Mouse (Mus musculus): ENCODE results near the gene Mob3a. TPM values are rescaled to one million over a fixed set of nuclear protein-coding genes. Genes with fewer than 3 reads are reported as not detected.

Mob3a gene
- polyA plus RNA-seq, 1 experiment from 2014 or later, result 54.7 TPM

- no peaks in the 10 kb centered on the region for H3K27me3 ChIP-seq (replicated peaks; ENCODE audit: low read depth, poor library complexity, severe bottlenecking)
- no peaks in the 10 kb centered on the region for H3K9me3 ChIP-seq
- peak overlapping the region; percentile 71; the same call in 1 of the 2 replicates for H3K27ac ChIP-seq (replicated peaks)
- peak; percentile 56 for DNase-seq (ENCODE audit: low spot score)
- H3K36me3 ChIP-seq (replicated peaks), result peaks cover 49% of the 10 kb centered on the region
- H3K4me3 ChIP-seq, result peak overlapping the region; percentile 37
- H3K4me1 ChIP-seq, result peaks cover 45% of the 10 kb centered on the region
- WGBS, result 14% methylated on average over 10 of the region's 10 CpGs
Observed at GRCm38 (mm10) chr10:80665016-80665380, 36.8 kb downstream of the Mob3a start.

GRCm38 (mm10) chr10:80664197-80665015, 37.4 kb downstream of the Mob3a start:
- peaks cover 43% of the 10 kb centered on the region for H3K36me3 ChIP-seq (replicated peaks)
- no peaks in the 10 kb centered on the region for H3K9me3 ChIP-seq
- H3K27me3 ChIP-seq (replicated peaks; ENCODE audit: low read depth, poor library complexity, severe bottlenecking), result no peaks in the 10 kb centered on the region
- H3K4me3 ChIP-seq, result peak overlapping the region; percentile 37
- H3K4me1 ChIP-seq, result peaks cover 45% of the 10 kb centered on the region
- peak overlapping the region; percentile 71 for H3K27ac ChIP-seq (replicated peaks)
- DNase-seq (ENCODE audit: low spot score), result peak; percentile 38
- WGBS, result 43% methylated on average over 16 of the region's 16 CpGs

GRCm38 (mm10) chr10:80663485-80664196, 38.1 kb downstream of the Mob3a start:
- H3K27me3 ChIP-seq (replicated peaks; ENCODE audit: low read depth, poor library complexity, severe bottlenecking), result no peaks in the 10 kb centered on the region
- H3K4me3 ChIP-seq, result no peak overlapping the region
- peaks cover 35% of the 10 kb centered on the region for H3K36me3 ChIP-seq (replicated peaks)
- no peak for DNase-seq (ENCODE audit: low spot score)
- H3K9me3 ChIP-seq, result no peaks in the 10 kb centered on the region
- WGBS, result 64% methylated on average over 5 of the region's 5 CpGs
- H3K27ac ChIP-seq (replicated peaks), result peak overlapping the region; percentile 71
- H3K4me1 ChIP-seq, result peaks cover 50% of the 10 kb centered on the region

DNA sequence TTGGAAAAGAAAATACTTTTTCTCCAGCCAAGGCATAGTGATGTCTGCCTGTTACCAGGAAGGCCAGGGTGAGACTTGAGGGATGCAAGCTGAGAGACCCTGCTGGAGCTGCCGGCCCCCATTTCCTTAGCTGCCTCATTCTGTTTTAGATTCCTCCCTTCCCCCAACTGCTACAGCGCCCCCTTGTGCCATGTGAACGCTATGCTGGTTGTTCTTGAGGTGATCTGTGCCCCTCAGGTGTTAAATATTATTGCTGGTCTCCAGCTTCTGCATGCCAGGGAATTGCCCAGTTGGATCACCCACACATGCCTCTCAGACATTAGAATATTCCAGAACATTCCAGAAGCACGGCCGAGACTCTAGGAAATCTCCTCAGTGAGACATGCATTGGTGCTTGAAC, 40.6 kb downstream of the Mob3a start:
- no peaks in the 10 kb centered on the region for H3K9me3 ChIP-seq
- H3K27me3 ChIP-seq (replicated peaks; ENCODE audit: low read depth, poor library complexity, severe bottlenecking), result no peaks in the 10 kb centered on the region
- H3K4me3 ChIP-seq, result 0 out of 2 replicates have a peak overlapping the region, but pooled peaks have one; percentile 16
- peaks cover 11% of the 10 kb centered on the region for H3K36me3 ChIP-seq (replicated peaks)
- no peak overlapping the region for H3K27ac ChIP-seq (replicated peaks)
- peak; percentile 54 for DNase-seq (ENCODE audit: low spot score)
- 36% methylated on average over 5 of the region's 5 CpGs for WGBS
- peaks cover 52% of the 10 kb centered on the region for H3K4me1 ChIP-seq

DNA sequence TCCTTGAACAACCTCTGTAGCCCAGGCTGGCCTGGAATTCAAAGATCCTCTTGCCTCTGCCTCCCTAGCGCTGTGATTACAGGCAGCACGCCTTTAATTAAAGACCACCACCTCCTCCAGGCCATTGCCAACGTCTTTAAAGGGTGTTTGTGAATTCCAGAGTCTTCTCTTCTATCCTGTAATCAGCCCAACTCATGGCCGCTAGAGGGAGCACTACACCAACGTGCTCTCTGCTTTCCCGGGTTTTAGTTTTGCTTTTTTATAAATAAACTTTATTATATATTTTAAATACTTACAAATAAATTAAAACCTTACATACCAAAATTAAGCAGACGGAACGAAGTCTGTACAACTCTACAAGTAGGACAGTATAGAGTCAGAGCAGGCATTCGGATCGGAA, 42.6 kb downstream of the Mob3a start:
- 20% methylated on average over 10 of the region's 10 CpGs for WGBS

GRCm38 (mm10) chr10:80658841-80659202, 43.0 kb downstream of the Mob3a start:
- Histone ChIP-seq H3K4me3 (no peak overlapping the region), H3K27ac (replicated peaks) (no peak overlapping the region), H3K4me1 (peaks cover 49% of the 10 kb centered on the region), H3K36me3 (replicated peaks) (no peaks in the 10 kb centered on the region), H3K9me3 (no peaks in the 10 kb centered on the region), H3K27me3 (replicated peaks; ENCODE audit: low read depth, poor library complexity, severe bottlenecking) (no peaks in the 10 kb centered on the region)
- DNase-seq (ENCODE audit: low spot score), result no peak
- WGBS, result 68% methylated on average over 4 of the region's 4 CpGs

More for the DNA sequence above, 42.6 kb downstream of the Mob3a start:
- peak overlapping the region; percentile 40; the same call in 1 of the 2 replicates for H3K27ac ChIP-seq (replicated peaks)
- H3K4me3 ChIP-seq, result no peak overlapping the region
- H3K9me3 ChIP-seq, result no peaks in the 10 kb centered on the region
- DNase-seq (ENCODE audit: low spot score), result peak; percentile 76
- no peaks in the 10 kb centered on the region for H3K36me3 ChIP-seq (replicated peaks)
- peaks cover 50% of the 10 kb centered on the region for H3K4me1 ChIP-seq
- no peaks in the 10 kb centered on the region for H3K27me3 ChIP-seq (replicated peaks; ENCODE audit: low read depth, poor library complexity, severe bottlenecking)

GRCm38 (mm10) chr10:80658194-80658840, 43.5 kb downstream of the Mob3a start:
- Histone ChIP-seq H3K4me1 (peaks cover 46% of the 10 kb centered on the region), H3K36me3 (replicated peaks) (no peaks in the 10 kb centered on the region), H3K27ac (replicated peaks) (no peak overlapping the region), H3K27me3 (replicated peaks; ENCODE audit: low read depth, poor library complexity, severe bottlenecking) (no peaks in the 10 kb centered on the region), H3K9me3 (no peaks in the 10 kb centered on the region), H3K4me3 (no peak overlapping the region)
- whole genome bisulfite sequencing, result 90% methylated on average over 14 of the region's 14 CpGs
- no peak for DNase-seq (ENCODE audit: low spot score)

GRCm38 (mm10) chr10:80656863-80657623, 44.7 kb downstream of the Mob3a start, which contains the start of gene Btbd2:
Btbd2 (minus strand) TSS chr10:80657071.
- H3K9me3 ChIP-seq, result no peaks in the 10 kb centered on the region
- WGBS, result 17% methylated on average over 15 of the region's 15 CpGs
- DNase-seq (ENCODE audit: low spot score), result no peak
- peaks cover 41% of the 10 kb centered on the region for H3K4me1 ChIP-seq
- H3K27ac ChIP-seq (replicated peaks), result peak within 1 kb of the TSS; percentile 96
- H3K4me3 ChIP-seq, result peak within 1 kb of the TSS; percentile 95
- peaks cover 4% of the 10 kb centered on the region for H3K36me3 ChIP-seq (replicated peaks)
- no peaks in the 10 kb centered on the region for H3K27me3 ChIP-seq (replicated peaks; ENCODE audit: low read depth, poor library complexity, severe bottlenecking)

DNA sequence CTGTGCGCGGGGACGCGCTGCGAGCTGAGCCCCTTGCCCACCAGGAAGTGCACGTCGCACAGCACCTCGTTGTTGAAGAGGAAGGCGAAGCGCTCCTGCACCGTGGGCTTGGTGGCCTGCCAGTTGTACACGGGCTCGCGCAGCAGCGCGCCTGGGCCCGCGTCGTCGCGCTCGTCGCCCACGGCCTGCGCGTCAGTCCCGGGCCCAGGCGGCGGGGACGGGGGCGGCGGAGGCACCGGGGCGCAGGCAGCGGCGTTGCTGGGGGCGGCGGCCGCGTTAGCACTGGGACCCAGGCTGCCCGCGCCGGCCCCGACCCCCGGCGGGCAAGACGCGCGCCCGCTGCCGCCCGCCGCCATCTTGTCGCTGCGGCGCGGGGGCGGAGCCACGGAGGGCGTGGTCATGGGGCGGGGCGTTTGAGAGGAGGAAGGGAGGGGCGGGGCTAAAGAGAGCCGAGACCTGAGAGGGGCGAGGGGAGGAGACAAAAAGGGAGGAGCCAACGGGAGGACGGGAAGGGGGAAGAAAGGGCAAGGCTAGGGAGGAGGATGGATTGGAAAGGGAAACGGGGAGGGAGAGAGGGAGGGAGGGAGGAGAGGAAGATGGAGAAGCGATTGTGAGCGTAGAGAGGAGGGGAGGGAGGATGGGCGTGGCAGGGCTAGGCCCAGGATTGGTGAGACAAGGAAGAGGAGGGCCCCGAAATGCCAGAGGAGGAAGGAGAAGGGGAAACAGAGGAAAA, 45.5 kb downstream of the Mob3a start:
- H3K4me3 ChIP-seq, result peak overlapping the region; percentile 95
- peak; percentile 99 for DNase-seq (ENCODE audit: low spot score)
- peaks cover 41% of the 10 kb centered on the region for H3K4me1 ChIP-seq
- WGBS, result 1% methylated on average over 72 of the region's 72 CpGs
- H3K27ac ChIP-seq (replicated peaks), result peak overlapping the region; percentile 96
- H3K27me3 ChIP-seq (replicated peaks; ENCODE audit: low read depth, poor library complexity, severe bottlenecking), result no peaks in the 10 kb centered on the region
- no peaks in the 10 kb centered on the region for H3K9me3 ChIP-seq
- H3K36me3 ChIP-seq (replicated peaks), result peaks cover 11% of the 10 kb centered on the region

DNA sequence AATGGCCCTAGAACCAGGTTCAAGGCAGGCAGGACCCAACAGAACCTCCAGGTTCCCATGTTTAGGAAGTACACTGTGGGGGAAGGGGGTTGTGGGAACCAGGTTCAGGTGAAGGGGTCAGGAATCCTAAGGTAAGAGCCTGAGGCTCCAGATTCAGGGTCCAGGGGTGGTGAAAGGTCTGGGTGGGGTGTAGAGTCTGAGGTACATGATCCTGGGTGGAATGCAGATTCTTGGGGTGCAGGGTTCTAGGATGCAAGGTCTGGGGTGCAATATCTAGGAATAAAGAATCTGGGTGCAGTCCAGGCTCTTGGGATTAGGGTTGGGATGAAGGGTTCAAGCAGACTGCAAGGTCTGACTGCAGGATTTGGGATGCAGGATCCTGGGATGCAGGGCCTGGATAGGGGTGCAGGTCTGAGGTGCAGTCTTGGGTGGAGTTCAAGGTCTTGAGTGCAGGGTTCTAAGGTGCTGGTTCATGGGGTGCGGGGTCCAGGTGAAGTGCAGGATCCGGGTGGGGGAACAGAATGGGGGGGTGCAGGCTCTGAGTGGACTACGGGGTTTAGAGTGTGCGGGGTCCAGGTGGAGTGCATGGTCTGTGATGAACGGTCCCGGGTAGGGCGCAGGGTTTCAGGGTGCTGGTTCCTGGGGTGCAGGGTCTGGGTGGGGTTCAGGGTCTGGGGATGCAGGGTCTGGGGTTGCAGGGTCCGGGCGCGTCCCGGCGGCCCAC, 46.2 kb downstream of the Mob3a start:
- peak overlapping the region; percentile 95 for H3K4me3 ChIP-seq
- no peak for DNase-seq (ENCODE audit: low spot score)
- no peaks in the 10 kb centered on the region for H3K9me3 ChIP-seq
- WGBS, result 5% methylated on average over 12 of the region's 12 CpGs
- H3K4me1 ChIP-seq, result peaks cover 41% of the 10 kb centered on the region
- peak overlapping the region; percentile 96 for H3K27ac ChIP-seq (replicated peaks)
- peaks cover 18% of the 10 kb centered on the region for H3K36me3 ChIP-seq (replicated peaks)
- H3K27me3 ChIP-seq (replicated peaks; ENCODE audit: low read depth, poor library complexity, severe bottlenecking), result no peaks in the 10 kb centered on the region

- Histone ChIP-seq H3K4me1 (peaks cover 41% of the 10 kb centered on the region), H3K27me3 (replicated peaks; ENCODE audit: low read depth, poor library complexity, severe bottlenecking) (no peaks in the 10 kb centered on the region), H3K9me3 (no peaks in the 10 kb centered on the region), H3K36me3 (replicated peaks) (peaks cover 24% of the 10 kb centered on the region), H3K27ac (replicated peaks) (peak overlapping the region; percentile 31; the same call in 1 of the 2 replicates), H3K4me3 (peak overlapping the region; percentile 95)
- no peak for DNase-seq (ENCODE audit: low spot score)
- 87% methylated on average over 6 of the region's 6 CpGs for WGBS
Observed at GRCm38 (mm10) chr10:80654866-80655265, 46.9 kb downstream of the Mob3a start.

Measured in embryonic facial prominence, embryonic 10.5 days (tissue).